Mouse (Mus musculus) hindlimb bud, embryonic 11.5 days (tissue): Measurements from ENCODE around the gene Slc7a7.
"Not testable (repeated sequence)": the region's sequence is repeated elsewhere in the genome, so short reads cannot be mapped to it uniquely, and the experiment has no call there.

Experiments used
- DNase-seq: peaks from one replicate; pipeline ENCODE4 v3.0.0-alpha.2; 2012; ENCODE audit warnings: low read depth, low spot score; ENCODE audit errors: extremely low spot score

The Slc7a7 gene

GRCm38 (mm10) chr14:54381816-54382215 lies 35.8 kb downstream of the Slc7a7 start:
- no peak for DNase-seq

DNA sequence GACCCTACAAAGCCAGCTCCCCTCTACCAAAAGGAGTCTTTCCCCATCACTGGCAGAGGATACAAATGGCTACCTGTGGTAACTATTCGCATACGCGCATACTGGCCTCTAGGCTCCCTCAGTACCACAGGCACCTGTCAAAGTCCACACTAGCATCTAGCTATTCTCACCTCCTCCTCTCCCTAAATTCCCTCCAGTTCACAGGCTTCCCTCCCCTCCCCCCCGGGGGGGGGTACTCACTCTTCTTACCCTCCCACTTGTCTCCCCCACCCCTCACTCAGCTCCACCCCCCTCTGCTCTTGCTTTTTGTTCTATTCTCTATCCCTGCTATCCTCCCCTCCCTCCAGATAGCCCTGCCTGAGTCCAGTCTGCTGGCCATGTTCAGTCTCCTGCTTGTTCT lies 37.0 kb downstream of the Slc7a7 start:
- DNase-seq = no peak

- no peak for DNase-seq
Measured at GRCm38 (mm10) chr14:54379571-54379970, 38.0 kb downstream of the Slc7a7 start.

GRCm38 (mm10) chr14:54377166-54377565 lies 40.4 kb downstream of the Slc7a7 start:
- no peak for DNase-seq

- DNase-seq = no peak
Measured at GRCm38 (mm10) chr14:54375916-54376315, 41.7 kb downstream of the Slc7a7 start.

DNA sequence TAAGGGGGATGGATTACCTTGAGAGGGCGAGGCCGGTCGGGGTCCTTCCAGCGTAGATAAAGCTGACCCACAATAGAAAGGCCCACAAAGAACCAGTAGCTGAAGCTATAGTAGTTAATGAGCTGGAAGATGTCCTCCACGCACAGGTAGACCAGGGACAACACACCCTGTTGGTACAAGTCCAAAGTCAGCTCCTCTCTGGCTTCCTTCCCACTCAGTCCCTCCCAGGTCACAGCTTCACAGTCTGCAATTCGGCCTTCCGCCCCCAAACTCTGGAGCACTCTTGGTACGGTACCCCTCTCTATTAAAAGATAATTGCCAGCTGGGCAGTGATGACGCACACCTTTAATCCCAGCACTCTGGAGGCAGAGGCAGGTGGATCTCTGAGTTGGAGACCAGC lies 44.7 kb downstream of the Slc7a7 start:
- no peak for DNase-seq

DNA sequence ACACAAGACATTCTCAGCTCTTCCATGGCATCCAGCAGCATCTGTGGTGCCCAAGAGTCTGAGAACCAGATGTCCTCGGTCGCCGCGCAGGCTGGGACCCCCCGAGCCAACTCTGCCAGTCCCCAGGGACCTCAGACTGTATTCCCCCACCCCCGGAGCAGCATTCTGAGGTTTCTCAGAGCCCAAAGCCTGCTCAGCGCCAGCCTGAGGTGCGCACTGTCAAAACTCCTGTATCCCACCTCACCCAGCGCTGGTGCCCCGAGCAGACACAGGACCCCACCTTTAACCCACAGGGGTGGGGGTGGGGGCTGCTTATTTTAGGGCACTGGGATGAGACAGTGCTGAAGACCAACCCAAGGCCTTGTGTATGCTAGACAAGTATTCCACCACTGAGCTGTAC lies 46.1 kb downstream of the Slc7a7 start:
- DNase-seq = no peak

DNA sequence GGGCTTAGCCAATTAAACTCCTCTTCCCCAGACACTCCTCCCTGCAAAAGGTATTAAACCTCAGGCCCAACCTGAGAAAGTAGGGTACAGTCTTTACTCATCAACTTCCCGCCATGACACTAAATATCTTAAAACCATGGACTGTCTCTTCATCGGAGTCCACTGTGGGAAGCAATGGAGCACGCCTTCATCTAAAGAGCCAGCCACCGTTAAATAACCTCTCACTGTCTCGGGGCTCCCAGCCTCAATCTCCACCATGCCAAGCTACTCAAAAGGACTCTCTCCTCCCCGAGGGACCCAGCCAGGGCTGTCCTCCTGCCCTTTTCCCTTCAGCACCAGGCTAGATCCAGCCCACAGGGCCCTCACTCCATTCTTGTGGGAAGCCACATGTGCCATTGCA lies 47.0 kb downstream of the Slc7a7 start:
- DNase-seq = no peak

DNA sequence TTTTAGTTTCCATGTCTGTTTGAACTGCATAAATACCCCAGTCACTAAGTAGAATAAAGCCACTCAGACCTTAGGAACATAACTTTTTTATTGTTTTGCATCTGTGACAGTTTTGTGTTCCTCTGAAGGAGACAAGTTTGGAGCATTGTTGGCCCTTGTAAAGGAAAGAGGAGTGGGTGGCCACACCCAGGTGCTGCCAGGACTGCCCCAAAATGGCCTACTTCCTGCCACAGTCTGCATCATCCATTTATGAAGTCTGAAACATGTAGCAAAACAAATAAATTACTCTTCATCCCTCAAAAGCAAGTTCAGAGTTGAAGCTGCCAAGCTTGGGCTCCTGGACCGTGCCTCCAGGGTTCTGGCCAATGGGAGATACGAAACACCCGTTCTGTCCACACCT lies 48.2 kb downstream of the Slc7a7 start:
- DNase-seq = no peak

DNA sequence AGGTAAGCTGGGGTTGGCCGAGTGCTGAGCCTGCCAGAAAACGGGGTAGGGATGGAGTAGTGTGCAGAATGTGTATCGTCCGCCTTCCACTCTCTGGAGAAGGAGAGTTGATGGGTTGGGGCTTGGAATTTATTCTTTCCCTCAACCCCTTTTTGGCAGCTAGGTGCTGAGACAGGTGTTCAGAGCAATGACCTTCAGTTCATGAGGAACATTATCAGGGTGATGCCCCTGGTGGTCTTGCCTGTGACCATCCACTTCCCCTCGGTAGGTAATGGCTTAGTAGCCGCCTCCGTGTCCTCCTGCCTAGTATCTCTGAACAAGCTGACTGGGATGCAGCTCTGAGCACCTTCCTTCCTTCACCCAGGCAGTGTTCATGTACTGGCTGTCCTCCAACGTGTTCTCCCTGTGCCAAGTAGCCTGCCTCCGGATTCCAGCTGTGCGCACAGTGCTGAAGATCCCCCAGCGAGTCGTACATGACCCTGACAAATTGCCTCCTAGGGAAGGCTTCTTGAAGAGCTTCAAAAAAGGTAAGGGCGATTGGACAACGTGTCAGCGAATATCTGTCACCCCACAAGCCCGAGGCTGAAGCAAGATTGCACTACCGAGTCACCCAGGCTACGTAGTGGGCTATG lies 50.0 kb downstream of the Slc7a7 start:
- DNase-seq = no peak

- no peak for DNase-seq
Measured at GRCm38 (mm10) chr14:54366581-54366980, 51.0 kb downstream of the Slc7a7 start.

- no peak for DNase-seq
Measured at GRCm38 (mm10) chr14:54365026-54365645, 52.4 kb downstream of the Slc7a7 start.

DNA sequence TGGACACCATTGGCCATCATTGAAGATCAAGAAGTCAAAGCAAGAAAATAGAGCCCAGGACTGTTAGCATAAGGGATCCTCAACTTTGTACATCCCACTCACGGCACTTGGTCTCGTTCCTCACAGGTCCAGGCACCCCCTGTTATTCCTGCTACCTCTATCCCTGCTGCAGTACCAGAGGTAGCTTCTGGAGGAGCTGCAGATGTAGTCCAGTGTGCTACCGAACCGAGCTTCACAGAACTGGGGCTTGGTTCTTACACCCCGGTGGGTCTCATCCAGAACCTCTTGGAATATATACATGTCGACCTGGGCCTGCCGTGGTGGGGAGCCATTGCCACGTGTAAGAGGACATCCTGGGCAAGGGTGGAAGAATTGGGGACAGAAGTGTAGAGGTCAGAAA lies 54.4 kb downstream of the Slc7a7 start:
- no peak for DNase-seq

- peak; percentile 94 for DNase-seq
Measured at GRCm38 (mm10) chr14:54360577-54361340, 56.8 kb downstream of the Slc7a7 start, which contains the start of gene Oxa1l. TSS of gene Oxa1l (plus strand) at chr14:54360834.

GRCm38 (mm10) chr14:54354406-54354805 lies 63.2 kb downstream of the Slc7a7 start:
- no peak for DNase-seq

DNA sequence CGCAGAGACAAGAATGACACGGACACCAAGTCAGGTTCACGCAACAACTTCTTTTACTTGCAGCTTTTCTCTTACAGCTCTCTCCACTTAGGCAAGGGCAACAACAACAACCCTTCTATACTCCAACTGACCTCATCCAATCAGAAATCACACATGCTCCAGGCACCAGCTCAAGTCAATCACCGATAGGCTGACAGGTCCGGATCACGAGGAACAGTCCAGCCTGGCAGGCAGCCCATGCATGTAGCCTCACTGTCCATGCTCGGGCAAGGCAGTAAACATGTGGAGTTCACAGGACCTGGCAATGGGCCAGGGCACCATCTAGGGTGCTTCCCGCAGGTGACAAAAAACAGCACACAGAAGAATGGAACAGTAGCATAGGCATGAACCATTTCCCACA lies 65.3 kb downstream of the Slc7a7 start:
- no peak for DNase-seq

DNA sequence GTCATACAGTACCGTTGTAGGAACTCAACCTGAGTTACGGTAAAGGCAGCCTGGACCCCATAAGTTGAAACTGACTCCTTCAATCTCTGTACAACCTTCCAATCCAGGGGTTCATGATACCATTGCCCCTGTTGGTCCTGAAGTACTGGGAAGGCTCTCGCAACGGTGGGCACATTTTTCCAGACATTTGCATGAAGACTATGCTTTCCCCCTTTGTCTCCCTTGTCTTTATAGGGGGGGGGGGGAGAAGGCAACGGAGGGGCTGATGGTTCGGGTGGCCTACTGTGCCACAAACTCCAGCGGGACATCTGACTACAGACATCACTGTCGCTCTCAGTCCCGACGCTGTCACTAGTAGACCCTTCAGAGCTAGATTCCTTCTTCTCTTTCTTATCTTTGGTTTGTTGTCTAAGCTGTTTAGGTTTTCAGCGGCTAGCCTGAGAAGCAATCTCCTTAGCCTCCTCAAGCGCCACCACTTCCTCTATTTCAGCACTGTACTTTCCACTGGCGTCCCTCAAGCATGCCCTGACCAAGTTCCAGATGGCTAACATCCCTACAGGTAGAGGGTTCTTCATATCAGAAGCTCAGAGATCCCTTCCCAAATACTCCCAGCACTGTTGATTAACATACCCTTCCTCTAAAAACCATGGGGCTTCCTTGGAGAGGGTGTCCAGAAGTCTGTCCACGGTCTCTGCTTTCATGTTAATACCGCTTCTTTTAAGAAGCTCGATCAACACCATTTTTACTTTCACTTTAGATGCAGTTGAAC lies 66.6 kb downstream of the Slc7a7 start:
- not testable (repeated sequence) for DNase-seq

DNA sequence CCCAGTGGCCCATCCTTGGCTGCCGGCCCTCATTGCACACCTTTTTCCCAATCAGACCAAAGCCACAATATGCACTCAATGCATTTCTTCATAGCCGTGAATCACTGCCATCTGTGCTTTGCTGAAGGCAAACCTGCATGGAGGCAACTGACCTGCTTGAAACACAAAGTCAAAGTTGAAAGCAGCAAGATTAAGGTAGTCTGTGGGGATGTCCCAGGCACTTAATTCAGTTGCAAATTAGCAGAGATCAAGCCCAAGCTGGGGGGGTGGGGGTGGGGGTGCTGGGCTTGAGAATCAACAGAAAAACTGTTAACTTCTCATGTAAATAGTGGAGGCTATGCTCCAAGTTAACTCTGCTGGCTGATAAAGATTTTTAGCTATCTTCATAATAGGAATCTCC lies 75.8 kb downstream of the Slc7a7 start:
- DNase-seq = not testable (repeated sequence)

- no peak for DNase-seq
Measured at GRCm38 (mm10) chr14:54340836-54341235, 76.7 kb downstream of the Slc7a7 start.

DNA sequence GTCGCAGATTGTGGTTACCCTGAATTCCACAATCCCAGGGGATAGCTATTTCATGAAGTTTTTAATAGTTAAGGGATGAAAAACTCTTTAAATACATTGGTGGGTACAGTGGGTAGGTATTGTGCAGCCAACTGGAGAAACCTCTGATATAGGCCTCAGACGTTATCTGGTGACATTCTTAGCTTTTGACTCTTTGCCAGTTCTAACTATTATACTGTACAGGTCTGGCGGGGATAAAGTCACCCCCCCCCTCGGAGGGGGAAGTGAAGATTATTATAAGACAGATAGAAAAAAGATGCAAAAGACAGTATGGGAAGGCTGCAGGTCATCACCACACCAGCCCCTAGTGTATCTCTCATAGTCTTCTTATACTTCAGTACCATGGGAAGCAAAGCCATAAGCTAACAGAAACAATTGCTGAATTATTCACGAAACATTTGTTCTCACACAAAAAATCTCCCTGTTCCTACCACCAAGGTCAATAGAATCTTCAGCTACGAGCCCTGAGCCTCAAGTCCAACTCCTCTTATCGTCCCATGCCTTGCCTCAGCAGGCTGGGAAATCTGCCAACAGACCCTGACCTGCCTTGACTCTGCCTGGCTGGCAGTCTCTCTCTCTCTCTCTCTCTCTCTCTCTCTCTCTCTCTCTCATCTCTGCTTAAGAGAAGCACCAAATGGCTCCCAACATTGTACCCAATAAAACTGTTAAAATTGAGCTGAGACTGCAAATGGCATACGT lies 84.0 kb downstream of the Slc7a7 start:
- no peak for DNase-seq
